Mouse (Mus musculus) right cerebral cortex, adult 2 months (tissue): ENCODE data around the gene Gm20388.

Source experiments
- DNase-seq, 2 experiments: peaks; one replicate each; pipeline ENCODE4 v3.0.0; 2021 to 2022; ENCODE audit warnings: low spot score in 2 of 2

The Gm20388 gene

GRCm38 (mm10) chr8:122423659-122424058 lies 2513.0 kb downstream of the Gm20388 start:
- DNase-seq = no peak

DNA sequence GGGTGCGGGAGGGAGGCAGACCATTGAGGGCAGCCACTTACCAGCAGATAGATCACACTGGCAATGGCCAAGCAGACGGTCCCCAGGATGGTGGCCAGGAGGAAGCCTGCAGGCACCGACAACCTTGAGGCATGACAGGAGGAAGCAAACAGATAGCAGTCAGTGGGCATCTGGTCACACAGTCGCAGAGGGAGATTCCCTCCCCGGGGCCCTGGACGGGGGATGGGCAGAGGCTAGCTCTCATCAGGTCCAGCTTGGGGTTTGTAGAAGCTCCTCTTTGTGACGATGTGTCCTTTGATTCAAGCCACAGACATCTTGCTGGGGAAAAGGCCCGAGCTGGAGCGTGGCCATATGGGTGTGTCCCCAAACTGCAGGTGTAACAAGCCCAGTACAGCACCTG lies 2515.5 kb downstream of the Gm20388 start:
- no peak for DNase-seq

DNA sequence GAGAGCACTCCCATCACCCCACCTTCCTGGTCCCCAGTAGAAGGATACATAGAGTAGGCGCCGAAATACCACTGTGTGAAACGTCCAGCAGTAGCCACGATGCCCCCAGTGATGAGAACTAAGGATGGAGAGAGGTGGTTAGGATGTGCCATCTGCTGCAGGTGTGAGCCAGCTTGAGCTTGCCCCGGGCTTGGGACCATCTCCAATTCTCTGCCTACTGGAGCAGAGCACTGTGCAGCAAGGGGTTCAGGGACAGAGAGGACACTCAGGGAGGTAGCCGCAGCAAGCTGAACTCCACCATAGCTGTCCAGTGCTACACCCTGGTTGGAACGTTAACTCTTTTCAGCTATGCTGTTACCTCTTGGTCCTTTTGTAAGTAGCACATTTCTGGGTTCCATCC lies 2517.0 kb downstream of the Gm20388 start:
- DNase-seq = no peak

DNA sequence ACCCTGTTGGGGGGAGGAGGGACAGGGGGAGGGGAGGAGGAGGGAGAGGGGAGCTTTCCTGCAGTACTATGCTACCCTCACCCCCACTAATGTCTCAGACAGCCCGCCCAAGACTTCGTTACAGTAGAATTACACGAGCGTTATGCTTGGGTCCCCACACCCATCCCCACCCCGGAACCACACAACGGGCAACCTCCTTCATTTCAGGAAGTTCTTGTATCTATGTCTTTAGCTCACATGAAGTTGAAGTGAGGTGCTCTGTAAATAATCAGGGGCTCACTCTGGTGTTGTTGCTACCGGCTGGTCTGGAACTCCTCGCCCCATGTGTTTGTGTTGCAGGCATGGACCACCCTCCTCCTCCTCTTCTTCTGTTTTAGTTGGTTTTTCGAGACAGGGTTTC lies 2517.5 kb downstream of the Gm20388 start:
- no peak for DNase-seq

DNA sequence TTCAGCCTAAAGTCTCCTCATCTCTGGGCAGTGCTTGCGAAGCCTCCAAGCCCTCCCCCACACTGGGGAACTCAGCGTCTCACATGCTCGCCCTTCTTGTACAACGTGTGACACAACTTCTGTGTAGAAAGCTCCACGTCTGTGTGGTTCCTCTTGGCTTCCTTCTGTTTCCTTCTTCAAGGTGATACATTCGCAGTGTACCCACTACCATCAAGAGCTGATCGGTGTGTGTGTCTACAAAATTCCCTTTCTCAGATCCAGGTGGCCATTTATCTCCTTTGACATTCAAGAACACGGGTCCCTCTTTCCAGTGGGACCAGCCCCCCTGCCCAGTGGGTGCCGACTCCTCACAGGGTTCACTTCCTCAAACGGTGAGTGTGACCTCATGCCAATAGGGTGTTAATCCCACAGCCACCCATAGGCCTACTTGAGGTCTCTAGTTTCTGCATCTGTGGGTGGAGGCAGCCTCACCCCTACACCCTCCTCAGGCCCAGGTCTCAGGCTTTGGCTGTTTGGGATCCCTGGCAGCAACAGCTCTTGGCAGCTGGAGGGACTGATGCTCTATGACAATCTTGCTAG lies 2519.5 kb downstream of the Gm20388 start:
- no peak for DNase-seq

DNA sequence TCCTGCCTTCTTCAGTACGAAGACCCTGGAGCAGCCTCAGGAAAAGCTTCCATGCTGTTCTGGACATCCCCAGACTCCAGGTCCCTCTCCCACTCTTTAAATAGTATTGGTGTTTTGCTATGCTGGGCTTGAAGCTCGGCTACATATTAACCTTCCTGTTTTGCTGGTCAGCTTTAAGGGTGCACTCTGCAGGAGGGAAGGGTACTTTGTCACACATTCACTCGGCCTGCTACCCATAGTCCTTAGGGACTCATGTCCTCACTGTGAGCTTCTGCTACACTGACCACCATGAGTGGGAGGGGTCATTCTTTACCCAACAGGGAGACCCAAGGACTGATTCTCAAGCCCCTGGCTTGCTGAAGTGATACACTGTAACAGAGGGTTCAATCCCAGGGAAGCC lies 2520.0 kb downstream of the Gm20388 start:
- no peak for DNase-seq

GRCm38 (mm10) chr8:122431694-122432442 lies 2521.2 kb downstream of the Gm20388 start:
- no peak for DNase-seq

DNA sequence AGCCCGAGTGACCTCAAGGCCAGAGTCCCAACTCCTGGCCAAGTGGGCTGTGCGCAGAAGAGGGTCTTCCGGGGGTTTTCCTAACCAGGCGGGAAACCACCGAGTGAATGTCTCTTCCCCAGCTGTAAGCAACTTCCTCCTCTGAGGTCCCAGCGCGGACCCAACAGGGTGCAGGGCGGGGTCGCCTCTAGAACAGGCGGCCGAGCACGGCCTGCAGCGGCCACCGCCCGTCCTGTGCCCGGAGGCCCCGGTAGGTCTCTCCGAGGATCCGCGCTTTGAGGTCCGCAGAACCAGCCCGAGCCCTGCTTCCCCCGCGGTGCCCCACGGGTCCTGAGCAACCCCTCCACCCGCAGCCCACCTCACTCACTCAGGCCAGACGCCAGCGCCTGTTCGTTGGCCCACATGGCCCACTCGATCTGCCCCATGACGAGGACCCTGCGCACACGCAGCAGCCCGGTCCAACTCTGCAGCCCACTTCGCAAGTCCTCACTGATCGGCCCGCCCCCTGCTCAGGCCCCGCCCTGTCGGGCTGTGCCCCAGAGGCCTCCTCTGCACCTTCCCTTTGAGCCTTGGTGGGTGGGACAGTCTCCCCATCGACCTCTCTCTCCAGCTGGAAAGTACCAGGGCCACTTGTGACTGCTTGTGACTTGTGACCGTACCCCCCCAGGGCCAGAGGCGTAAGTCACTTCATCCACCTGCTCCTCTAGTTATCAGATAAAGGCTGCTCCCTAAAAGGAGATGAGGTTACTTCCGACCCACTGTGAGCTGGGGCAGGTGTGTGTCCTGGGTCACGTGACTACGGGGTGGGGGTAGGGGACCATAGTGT lies 2522.0 kb downstream of the Gm20388 start, which contains the start of gene Cyba:
Gene Cyba (minus strand): TSS at position 488 of the 826 bp plus-strand sequence.
- DNase-seq = no peak

DNA sequence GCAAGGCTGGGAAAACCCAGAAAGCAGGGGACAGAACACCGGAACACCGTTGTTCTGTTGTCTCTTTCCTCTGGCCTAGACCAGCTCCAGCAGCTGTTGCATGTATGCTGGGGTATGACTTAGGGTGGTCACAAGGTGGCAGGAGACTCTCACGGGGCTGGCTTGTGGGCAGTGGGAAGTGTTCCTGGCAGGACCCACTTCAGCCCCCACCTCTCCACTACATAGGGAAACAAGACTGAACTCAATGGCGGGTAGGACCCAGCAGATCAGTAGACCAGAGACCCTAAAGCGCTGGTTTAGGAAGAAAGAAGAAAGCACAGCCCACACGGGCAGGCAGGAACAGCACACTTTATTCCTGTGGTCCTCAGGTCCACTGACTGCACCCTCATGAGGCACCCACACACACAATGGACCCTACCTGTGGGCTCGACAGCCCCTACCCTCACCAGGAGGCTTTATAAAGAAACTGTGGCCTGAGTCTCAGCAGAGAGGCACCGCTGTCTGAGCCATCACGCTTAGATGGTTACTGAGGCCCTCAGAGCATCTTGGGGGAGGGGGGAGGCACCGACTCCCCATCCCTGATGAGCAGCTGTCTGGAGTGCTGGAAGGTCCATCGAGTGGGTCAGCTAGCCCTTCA lies 2522.7 kb downstream of the Gm20388 start:
- no peak for DNase-seq

- no peak for DNase-seq
Observed at GRCm38 (mm10) chr8:122435375-122435774, 2524.7 kb downstream of the Gm20388 start.

DNA sequence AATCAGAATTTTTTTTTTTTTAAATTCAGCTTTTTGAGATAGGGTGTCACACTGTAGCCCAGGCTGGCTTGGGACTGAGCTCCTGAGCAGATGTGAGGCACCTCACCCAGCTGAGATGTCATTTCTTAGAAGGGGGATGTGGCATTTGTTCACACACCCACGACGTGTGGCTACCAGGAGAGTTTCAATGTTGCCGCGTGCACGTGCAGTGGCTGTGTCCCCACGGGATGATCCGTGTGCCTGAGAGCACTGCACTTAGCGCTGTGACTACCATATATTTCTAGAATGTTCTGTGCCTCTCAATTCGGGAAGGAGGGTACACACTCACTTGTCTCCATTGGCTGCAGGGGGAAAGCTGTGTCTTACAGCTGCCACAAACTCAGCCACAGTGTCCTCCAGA lies 2525.5 kb downstream of the Gm20388 start:
- DNase-seq = no peak

- DNase-seq = no peak
Observed at GRCm38 (mm10) chr8:122436586-122437125, 2526.0 kb downstream of the Gm20388 start.

GRCm38 (mm10) chr8:122437708-122438331 lies 2527.2 kb downstream of the Gm20388 start:
- no peak for DNase-seq

DNA sequence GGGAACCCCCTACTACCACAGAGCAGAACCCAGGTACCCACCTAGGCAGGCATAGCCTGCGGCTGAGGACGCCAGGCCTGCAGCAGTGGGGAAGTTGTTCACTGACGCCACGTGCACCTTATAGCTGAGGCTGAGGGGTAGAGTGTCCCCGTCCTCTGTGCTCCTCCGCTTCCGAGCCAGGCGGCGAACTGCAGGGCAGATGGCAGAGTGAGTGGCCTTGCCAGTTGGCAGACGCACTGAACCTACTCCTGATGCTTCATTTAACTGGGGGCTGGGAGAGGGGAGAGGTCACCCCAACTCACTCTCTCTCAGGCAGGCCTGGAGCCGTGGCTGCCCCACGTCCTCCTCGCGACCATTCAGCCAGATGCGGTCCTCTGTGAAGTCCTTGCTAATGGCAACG lies 2528.7 kb downstream of the Gm20388 start:
- no peak for DNase-seq

DNA sequence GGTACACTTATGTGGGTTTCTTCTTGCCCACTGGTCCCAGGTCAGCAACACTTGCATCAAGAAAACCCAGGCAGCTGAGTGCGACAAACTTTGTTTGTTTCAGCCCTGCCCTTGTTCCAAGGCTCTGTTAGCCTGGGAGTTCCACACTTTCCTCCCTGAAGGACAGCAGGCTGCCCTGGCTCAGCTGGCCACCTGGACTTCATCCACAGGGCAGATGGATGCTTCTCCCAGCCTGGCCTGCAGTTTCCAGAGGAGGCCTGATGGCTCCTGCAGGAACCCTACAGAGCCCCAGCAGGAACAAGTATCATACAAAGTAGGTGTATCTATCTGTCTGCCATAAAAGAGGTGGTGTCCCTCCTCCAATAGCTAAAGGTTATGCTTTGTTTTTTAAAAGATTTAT lies 2530.7 kb downstream of the Gm20388 start:
- DNase-seq = no peak

DNA sequence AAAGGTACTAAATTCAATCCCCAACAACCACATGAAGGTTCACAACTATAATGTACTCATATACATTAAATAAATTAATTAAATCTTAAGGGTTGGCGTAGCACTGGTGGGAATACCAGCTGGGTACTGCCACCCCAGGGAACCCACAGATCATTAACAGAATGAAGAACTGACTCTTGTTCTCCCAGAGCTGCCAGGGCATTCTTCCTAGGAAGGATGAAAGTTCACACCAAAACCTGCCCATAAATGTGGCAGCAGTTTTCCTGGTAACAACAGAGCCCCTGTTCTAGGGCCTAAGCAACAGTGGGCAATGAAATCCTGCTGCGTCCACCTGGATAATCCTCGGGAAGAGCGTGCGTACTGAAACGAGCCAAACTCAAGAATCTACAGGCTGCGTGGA lies 2531.7 kb downstream of the Gm20388 start:
- no peak for DNase-seq

- no peak for DNase-seq
Observed at GRCm38 (mm10) chr8:122442781-122443180, 2532.1 kb downstream of the Gm20388 start.

DNA sequence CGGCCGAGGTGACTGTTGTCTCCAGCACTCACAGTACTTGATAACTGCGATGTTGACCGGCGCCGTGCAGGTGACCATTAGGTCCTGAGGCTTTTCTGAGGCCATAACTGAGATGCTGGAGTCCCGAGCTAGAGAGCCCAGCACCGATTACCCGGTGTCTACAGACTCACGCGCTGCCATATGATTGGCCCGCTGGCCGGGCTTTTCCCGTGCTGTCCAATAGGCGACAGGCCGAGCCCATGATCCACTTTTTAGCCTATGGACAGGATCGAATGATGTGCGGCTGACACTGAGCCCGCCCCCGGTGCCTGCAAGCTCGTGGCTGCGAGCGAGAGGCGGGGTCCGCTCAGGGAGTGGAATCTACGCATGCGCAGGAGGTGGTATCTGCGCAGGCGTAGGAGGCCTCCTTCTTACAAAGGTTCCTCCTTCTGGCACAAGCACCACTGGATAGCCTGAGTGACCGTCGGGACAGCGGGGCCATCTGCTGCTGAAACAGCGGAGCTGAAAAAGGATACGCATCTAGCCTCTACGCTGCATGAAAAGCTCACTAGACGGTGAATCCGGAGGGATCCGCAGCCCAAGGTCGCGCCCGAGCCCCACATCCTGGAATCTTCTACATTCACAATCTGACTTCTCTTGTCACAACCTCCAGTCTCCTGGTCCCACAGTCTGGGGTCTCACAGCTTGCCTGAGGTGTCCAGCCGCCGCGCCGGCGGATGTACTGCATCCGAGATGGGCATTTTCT lies 2532.8 kb downstream of the Gm20388 start, which contains the start of gene Mvd:
Gene Mvd (minus strand): TSS at position 161 of the 745 bp plus-strand sequence.
- peak; percentile 99 for DNase-seq

GRCm38 (mm10) chr8:122444058-122444748 lies 2533.6 kb downstream of the Gm20388 start:
- peak; percentile 79 to 86 for DNase-seq

DNA sequence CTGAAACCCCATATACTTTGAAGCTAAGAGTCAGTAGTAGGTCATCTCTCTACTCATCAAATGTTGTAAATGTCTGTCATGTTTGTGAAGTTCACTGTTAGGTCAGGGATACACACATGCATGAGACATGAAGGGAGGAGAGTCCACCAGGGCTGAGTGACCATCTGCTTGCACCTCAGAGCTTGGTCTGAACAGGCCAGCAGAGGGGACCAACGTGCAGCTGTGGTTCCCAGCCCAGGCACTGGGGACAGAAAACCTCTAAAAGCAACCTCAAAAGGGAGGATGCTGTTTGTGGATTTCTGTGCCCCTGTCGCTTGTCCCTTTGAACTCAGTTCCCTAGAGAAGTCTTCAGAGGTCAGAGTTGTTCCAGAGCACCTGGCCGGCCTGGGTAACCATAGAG lies 2534.6 kb downstream of the Gm20388 start:
- no peak for DNase-seq
